Mouse (Mus musculus) megakaryocyte, embryonic 14.5 days (primary cell): ENCODE measurements around the gene Vmn2r91. TPM values are rescaled to one million over a fixed set of nuclear protein-coding genes. Genes with fewer than 3 reads are reported as not detected.
"Not testable (repeated sequence)": the region's sequence is repeated elsewhere in the genome, so short reads cannot be mapped to it uniquely, and the experiment has no call there.

Experiments used
- H3K27me3 ChIP-seq: replicated peaks from 2 replicates; pipeline ENCODE3; 2012; ENCODE audit warnings: inconsistent platforms
- H3K36me3 ChIP-seq: replicated peaks from 2 replicates; pipeline ENCODE3; 2012; ENCODE audit warnings: low read length, inconsistent platforms, mixed read lengths
- H3K4me1 ChIP-seq: 2 replicates; pipeline ENCODE4 v1.6.1; 2012; ENCODE audit warnings: inconsistent platforms
- H3K4me3 ChIP-seq: replicated peaks from 2 replicates; pipeline ENCODE3; 2012; ENCODE audit warnings: moderate library complexity, mild to moderate bottlenecking, inconsistent platforms
- H3K9me3 ChIP-seq: 2 replicates; pipeline ENCODE4 v1.6.1; 2012; ENCODE audit warnings: inconsistent platforms
- FLI1 ChIP-seq: IDR thresholded peaks from 2 replicates; pipeline ENCODE4 v1.6.1; 2012; ENCODE audit warnings: low read length, inconsistent platforms, mixed read lengths
- GATA1 ChIP-seq: IDR thresholded peaks from 3 replicates; pipeline ENCODE4 v1.6.1; 2012; ENCODE audit warnings: mixed read lengths, low read length, inconsistent platforms, borderline replicate concordance
- polyA plus RNA-seq: library from polyadenylated mRNA; stranded (reverse); fragments of >175 nt; gene quantifications from 2 replicates; pipeline ENCODE4 v1.2.3, GENCODE M21; 2012; ENCODE audit warnings: low replicate concordance; ENCODE audit not compliant: insufficient read depth

Gene Vmn2r91
- polyA plus RNA-seq: not detected in 2 replicates

- H3K4me3 ChIP-seq, H3K36me3 ChIP-seq, H3K4me1 ChIP-seq, H3K9me3 ChIP-seq, H3K27me3 ChIP-seq: not testable (repeated sequence)
Measured at GRCm38 (mm10) chr17:18084716-18085115, at the start of gene Vmn2r91. Gene Vmn2r91, plus strand, starts transcription at chr17:18085016.

- H3K27me3 ChIP-seq: no peaks in the 10 kb centered on the region
- H3K36me3 ChIP-seq: no peaks in the 10 kb centered on the region
- no peak for TF ChIP-seq GATA1
- no peak for TF ChIP-seq FLI1
Measured at GRCm38 (mm10) chr17:18049124-18049523, 35.7 kb upstream of the Vmn2r91 start, which contains the start of gene Vmn2r124. Gene Vmn2r124, plus strand, starts transcription at chr17:18049424.

GRCm38 (mm10) chr17:18095626-18096025 lies 10.8 kb downstream of the Vmn2r91 start:
- not testable (repeated sequence) for H3K4me3 ChIP-seq, H3K27me3 ChIP-seq, H3K9me3 ChIP-seq, H3K4me1 ChIP-seq, H3K36me3 ChIP-seq

More at GRCm38 (mm10) chr17:18049124-18049523, 35.7 kb upstream of the Vmn2r91 start, which contains the start of gene Vmn2r124:
- Histone ChIP-seq H3K4me1 (no peaks in the 10 kb centered on the region), H3K4me3 (no peak within 1 kb of the TSS), H3K9me3 (no peaks in the 10 kb centered on the region)

DNA sequence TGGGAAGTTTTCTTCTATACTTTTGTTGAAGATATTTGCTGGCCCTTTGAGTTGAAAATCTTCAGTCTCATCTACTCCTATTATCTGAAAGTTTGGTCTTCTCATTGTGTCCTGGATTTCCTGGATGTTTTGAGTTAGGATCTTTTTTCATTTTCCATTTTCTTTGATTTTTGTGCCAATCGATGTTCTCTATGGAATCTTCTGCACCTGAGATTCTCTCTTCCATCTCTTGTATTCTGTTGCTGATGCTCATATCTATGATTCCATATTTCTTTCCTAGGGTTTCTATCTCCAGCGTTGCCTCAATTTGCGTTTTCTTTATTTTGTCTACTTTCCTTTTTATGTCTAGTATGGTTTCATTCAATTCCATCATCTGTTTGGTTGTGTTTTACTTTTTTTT lies 17.4 kb downstream of the Vmn2r91 start:
- H3K36me3 ChIP-seq, H3K27me3 ChIP-seq, H3K4me3 ChIP-seq, H3K4me1 ChIP-seq, H3K9me3 ChIP-seq: not testable (repeated sequence)

GRCm38 (mm10) chr17:18151587-18151986 lies 66.8 kb downstream of the Vmn2r91 start, which contains the start of gene Vmn2r92:
Gene Vmn2r92, plus strand, starts transcription at chr17:18151887.
- H3K27me3 ChIP-seq, H3K36me3 ChIP-seq, H3K4me1 ChIP-seq, H3K4me3 ChIP-seq, H3K9me3 ChIP-seq: not testable (repeated sequence)

GRCm38 (mm10) chr17:18161194-18161593 lies 76.4 kb downstream of the Vmn2r91 start:
- not testable (repeated sequence) for H3K4me1 ChIP-seq, H3K36me3 ChIP-seq, H3K4me3 ChIP-seq, H3K27me3 ChIP-seq, H3K9me3 ChIP-seq

Other genes starting within 250 kb of the Vmn2r91 start
- gene Has1, start 229.8 kb upstream of the Vmn2r91 start, polyA plus RNA-seq: not detected in 2 replicates
- gene Fpr1, start 201.1 kb upstream of the Vmn2r91 start, polyA plus RNA-seq: 0.76 TPM in 1 of 2 replicates, not detected in the other
- gene Fpr2, start 197.2 kb upstream of the Vmn2r91 start, polyA plus RNA-seq: 1.1 TPM in 1 of 2 replicates, not detected in the other
- not detected in 2 replicates for gene Fpr3, start 197.2 kb upstream of the Vmn2r91 start, polyA plus RNA-seq
- not detected in 2 replicates for gene Fpr-rs4, start 63.3 kb upstream of the Vmn2r91 start, polyA plus RNA-seq
- not detected in 2 replicates for gene Vmn2r124, start 35.6 kb upstream of the Vmn2r91 start, polyA plus RNA-seq
- not detected in 2 replicates for gene Vmn2r92, start 66.9 kb downstream of the Vmn2r91 start, polyA plus RNA-seq
- not detected in 2 replicates for gene Vmn2r94, start 192.7 kb downstream of the Vmn2r91 start, polyA plus RNA-seq
- gene Vmn2r93, start 213.1 kb downstream of the Vmn2r91 start, polyA plus RNA-seq: not detected in 2 replicates